Mouse (Mus musculus): ENCODE measurements around the gene Lamp2. TPM values are rescaled to one million over a fixed set of nuclear protein-coding genes. Genes with fewer than 3 reads are reported as not detected.
A peak's percentile ranks its signal among the peaks of the same experiment; 100 is the strongest.

Gene Lamp2
- polyA plus RNA-seq, 1 experiment: 727 TPM

GRCm38 (mm10) chrX:38460887-38461286 is 4.6 kb upstream of the Lamp2 start:
- TF ChIP-seq CTCF (IDR thresholded peaks at IDR 0.05; ENCODE audit: low read depth, low read length) (no peak), POLR2A (IDR thresholded peaks at IDR 0.05; ENCODE audit: borderline replicate concordance, low read depth, low read length) (no peak)
- Histone ChIP-seq H3K4me1 (ENCODE audit: control insufficient read depth, insufficient read depth, low read length) (peaks cover 33% of the 10 kb centered on the region), H3K27ac (ENCODE audit: insufficient read depth, low read depth, low read length) (peak overlapping the region; percentile 70), H3K4me3 (ENCODE audit: insufficient read depth, low read length) (no peak overlapping the region)

GRCm38 (mm10) chrX:38459076-38459475 is 2.8 kb upstream of the Lamp2 start:
- Histone ChIP-seq H3K4me3 (ENCODE audit: insufficient read depth, low read length) (no peak overlapping the region), H3K4me1 (ENCODE audit: control insufficient read depth, insufficient read depth, low read length) (peaks cover 31% of the 10 kb centered on the region), H3K27ac (ENCODE audit: insufficient read depth, low read depth, low read length) (no peak overlapping the region)
- TF ChIP-seq CTCF (IDR thresholded peaks at IDR 0.05; ENCODE audit: low read depth, low read length) (no peak), POLR2A (IDR thresholded peaks at IDR 0.05; ENCODE audit: borderline replicate concordance, low read depth, low read length) (no peak)

- peak overlapping the region; percentile 71 for H3K27ac ChIP-seq (ENCODE audit: insufficient read depth, low read depth, low read length)
Observed at GRCm38 (mm10) chrX:38456635-38457006, 367 bp upstream of the Lamp2 start.

GRCm38 (mm10) chrX:38455474-38455873 is 780 bp downstream of the Lamp2 start:
- Histone ChIP-seq H3K27ac (ENCODE audit: insufficient read depth, low read depth, low read length) (peak overlapping the region; percentile 80), H3K4me1 (ENCODE audit: control insufficient read depth, insufficient read depth, low read length) (peaks cover 29% of the 10 kb centered on the region), H3K4me3 (ENCODE audit: insufficient read depth, low read length) (peak overlapping the region; percentile 69)
- no peak for TF ChIP-seq POLR2A (IDR thresholded peaks at IDR 0.05; ENCODE audit: borderline replicate concordance, low read depth, low read length)
- no peak for TF ChIP-seq CTCF (IDR thresholded peaks at IDR 0.05; ENCODE audit: low read depth, low read length)

More at GRCm38 (mm10) chrX:38456635-38457006, 367 bp upstream of the Lamp2 start:
- no peak for TF ChIP-seq POLR2A (IDR thresholded peaks at IDR 0.05; ENCODE audit: borderline replicate concordance, low read depth, low read length)
- TF ChIP-seq CTCF (IDR thresholded peaks at IDR 0.05; ENCODE audit: low read depth, low read length): no peak
- no peak overlapping the region for H3K4me3 ChIP-seq (ENCODE audit: insufficient read depth, low read length)
- H3K4me1 ChIP-seq (ENCODE audit: control insufficient read depth, insufficient read depth, low read length): peaks cover 33% of the 10 kb centered on the region

- Histone ChIP-seq H3K4me3 (ENCODE audit: insufficient read depth, low read length) (peak overlapping the region; percentile 69), H3K27ac (ENCODE audit: insufficient read depth, low read depth, low read length) (no peak overlapping the region), H3K4me1 (ENCODE audit: control insufficient read depth, insufficient read depth, low read length) (peaks cover 25% of the 10 kb centered on the region)
- TF ChIP-seq CTCF (IDR thresholded peaks at IDR 0.05; ENCODE audit: low read depth, low read length) (no peak), POLR2A (IDR thresholded peaks at IDR 0.05; ENCODE audit: borderline replicate concordance, low read depth, low read length) (no peak)
Observed at GRCm38 (mm10) chrX:38454900-38455299, 1.4 kb downstream of the Lamp2 start.

GRCm38 (mm10) chrX:38453924-38454323 is 2.3 kb downstream of the Lamp2 start:
- Histone ChIP-seq H3K4me1 (ENCODE audit: control insufficient read depth, insufficient read depth, low read length) (peaks cover 20% of the 10 kb centered on the region), H3K4me3 (ENCODE audit: insufficient read depth, low read length) (peak overlapping the region; percentile 30), H3K27ac (ENCODE audit: insufficient read depth, low read depth, low read length) (no peak overlapping the region)
- TF ChIP-seq POLR2A (IDR thresholded peaks at IDR 0.05; ENCODE audit: borderline replicate concordance, low read depth, low read length): no peak
- no peak for TF ChIP-seq CTCF (IDR thresholded peaks at IDR 0.05; ENCODE audit: low read depth, low read length)

- H3K4me3 ChIP-seq (ENCODE audit: insufficient read depth, low read length): no peak overlapping the region
- peaks cover 14% of the 10 kb centered on the region for H3K4me1 ChIP-seq (ENCODE audit: control insufficient read depth, insufficient read depth, low read length)
- H3K27ac ChIP-seq (ENCODE audit: insufficient read depth, low read depth, low read length): no peak overlapping the region
- TF ChIP-seq CTCF (IDR thresholded peaks at IDR 0.05; ENCODE audit: low read depth, low read length) (no peak), POLR2A (IDR thresholded peaks at IDR 0.05; ENCODE audit: borderline replicate concordance, low read depth, low read length) (no peak)
Observed at GRCm38 (mm10) chrX:38450476-38450875, 5.8 kb downstream of the Lamp2 start.

GRCm38 (mm10) chrX:38445705-38446104 is 10.5 kb downstream of the Lamp2 start:
- no peak overlapping the region for H3K27ac ChIP-seq (ENCODE audit: insufficient read depth, low read depth, low read length)
- TF ChIP-seq POLR2A (IDR thresholded peaks at IDR 0.05; ENCODE audit: borderline replicate concordance, low read depth, low read length): no peak
- TF ChIP-seq CTCF (IDR thresholded peaks at IDR 0.05; ENCODE audit: low read depth, low read length): no peak
- H3K4me1 ChIP-seq (ENCODE audit: control insufficient read depth, insufficient read depth, low read length): peaks cover 5% of the 10 kb centered on the region
- no peak overlapping the region for H3K4me3 ChIP-seq (ENCODE audit: insufficient read depth, low read length)

GRCm38 (mm10) chrX:38442425-38442824 is 13.8 kb downstream of the Lamp2 start:
- TF ChIP-seq POLR2A (IDR thresholded peaks at IDR 0.05; ENCODE audit: borderline replicate concordance, low read depth, low read length) (no peak), CTCF (IDR thresholded peaks at IDR 0.05; ENCODE audit: low read depth, low read length) (no peak)
- Histone ChIP-seq H3K27ac (ENCODE audit: insufficient read depth, low read depth, low read length) (peak overlapping the region; percentile 4; the same call in 1 of the 2 replicates), H3K4me3 (ENCODE audit: insufficient read depth, low read length) (no peak overlapping the region), H3K4me1 (ENCODE audit: control insufficient read depth, insufficient read depth, low read length) (peaks cover 18% of the 10 kb centered on the region)

- no peak for TF ChIP-seq CTCF (IDR thresholded peaks at IDR 0.05; ENCODE audit: low read depth, low read length)
- TF ChIP-seq POLR2A (IDR thresholded peaks at IDR 0.05; ENCODE audit: borderline replicate concordance, low read depth, low read length): no peak
- H3K4me3 ChIP-seq (ENCODE audit: insufficient read depth, low read length): no peak overlapping the region
- H3K4me1 ChIP-seq (ENCODE audit: control insufficient read depth, insufficient read depth, low read length): peaks cover 23% of the 10 kb centered on the region
- peak overlapping the region; percentile 48; the same call in 1 of the 2 replicates for H3K27ac ChIP-seq (ENCODE audit: insufficient read depth, low read depth, low read length)
Observed at GRCm38 (mm10) chrX:38439629-38440028, 16.6 kb downstream of the Lamp2 start.

All from bone marrow macrophage, adult 2 months (primary cell).